Mouse (Mus musculus): Measurements from ENCODE around the gene P2ry6.

Gene P2ry6

DNA sequence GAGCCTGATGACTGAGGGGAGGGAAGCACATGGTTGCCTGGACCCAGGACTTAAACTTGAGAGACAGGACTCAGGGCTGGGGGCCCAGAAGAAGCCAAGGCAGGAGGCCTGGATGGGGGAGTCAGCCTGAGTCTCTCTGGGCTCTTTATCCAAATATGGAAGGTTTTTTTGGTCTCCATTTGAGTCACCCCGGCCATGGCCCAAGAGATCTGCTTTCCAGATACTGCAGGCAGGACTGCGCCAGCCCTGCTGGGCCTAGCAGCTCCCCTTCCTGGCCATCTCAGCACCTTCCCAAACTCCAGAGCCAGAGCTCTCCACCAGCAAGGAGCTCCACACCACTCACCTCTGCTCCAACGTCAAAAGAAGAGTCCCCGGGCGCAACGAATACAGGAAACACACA is 57.9 kb downstream of the P2ry6 start:
- DNase-seq (ENCODE audit: low spot score): no peak

DNA sequence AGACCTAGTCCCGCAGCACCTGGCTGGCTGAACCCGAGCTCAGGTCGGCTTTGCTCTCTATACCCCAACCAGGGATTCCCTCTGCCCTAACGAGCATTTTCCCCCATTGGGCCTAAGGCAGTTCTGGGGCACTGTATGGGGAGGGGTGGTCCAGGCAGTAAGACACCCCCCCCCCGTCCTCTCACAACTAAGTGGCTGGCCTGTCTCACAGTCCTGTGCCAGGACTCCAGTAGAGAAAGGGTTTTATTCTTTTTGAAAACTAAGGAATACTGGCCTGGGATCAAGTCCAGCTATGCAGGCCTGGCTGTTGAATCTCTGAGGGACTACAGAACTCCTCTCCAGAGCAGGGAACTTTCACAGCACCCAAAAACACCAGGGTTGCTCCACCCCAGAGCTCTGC is 59.2 kb downstream of the P2ry6 start:
- DNase-seq (ENCODE audit: low spot score): no peak

DNA sequence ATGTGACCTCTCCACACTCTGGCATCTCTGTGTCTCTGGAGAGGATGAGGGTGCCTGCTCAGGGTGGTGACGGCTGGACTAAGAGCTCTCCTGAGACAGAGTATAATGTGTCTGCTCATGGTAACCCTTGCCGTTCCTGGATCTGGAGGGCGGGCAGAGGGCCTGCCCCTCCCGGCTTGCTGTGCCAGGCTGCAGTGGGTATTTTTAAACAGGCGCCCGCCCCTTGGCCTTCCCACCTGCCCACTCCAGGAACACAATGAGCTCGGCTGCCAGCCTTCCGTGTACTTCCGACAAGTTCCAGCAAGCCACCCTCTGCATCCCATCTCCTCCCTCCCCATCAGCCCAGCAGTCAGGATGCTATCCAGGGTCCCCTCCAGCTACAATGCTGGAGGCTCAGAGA is 62.7 kb downstream of the P2ry6 start:
- DNase-seq (ENCODE audit: low spot score): no peak

DNA sequence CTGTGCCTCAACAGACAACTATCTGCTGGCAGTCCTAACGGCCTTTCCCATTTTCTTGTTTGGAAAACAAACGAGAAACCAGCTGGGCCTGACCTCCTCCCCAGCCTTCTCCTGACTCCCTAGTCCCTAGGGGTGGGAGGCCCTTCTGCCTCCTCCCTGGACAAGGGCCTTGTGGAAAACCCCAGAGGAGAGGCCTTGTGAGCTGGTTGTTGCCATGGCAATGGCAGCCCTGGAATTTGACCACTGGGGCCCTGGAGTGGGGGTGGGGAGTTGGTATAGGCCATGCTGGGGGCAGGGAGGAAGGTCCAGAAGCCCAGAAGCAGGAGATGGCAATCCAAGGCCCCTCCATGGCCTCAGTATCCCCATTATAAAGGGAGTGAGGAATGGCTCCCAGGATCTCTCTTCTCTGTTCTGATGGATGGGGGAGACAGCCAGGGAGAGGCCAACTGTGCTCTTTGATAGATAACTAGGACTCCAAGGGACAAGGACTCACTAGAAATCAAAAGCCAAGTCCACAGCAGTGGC is 63.1 kb downstream of the P2ry6 start:
- DNase-seq (ENCODE audit: low spot score): no peak

DNA sequence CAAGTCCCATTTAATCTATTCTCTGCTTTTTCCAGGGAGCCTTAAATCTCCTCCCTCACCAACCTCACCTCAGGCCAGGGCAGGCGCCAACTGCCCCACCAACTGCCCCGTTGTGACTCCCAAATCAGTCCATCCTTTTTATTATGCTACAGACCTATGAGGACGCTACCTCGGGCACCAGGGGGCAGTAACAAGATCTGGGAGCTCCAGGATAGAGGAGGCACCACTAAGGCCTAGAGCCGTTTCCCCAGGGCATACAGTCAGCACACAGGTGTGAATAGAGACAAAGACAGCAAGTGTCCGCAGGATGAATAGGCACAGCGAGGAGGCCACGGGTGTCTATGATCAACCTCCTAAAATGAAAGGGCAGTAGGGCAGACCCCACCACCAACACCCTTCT is 65.9 kb downstream of the P2ry6 start:
- no peak for DNase-seq (ENCODE audit: low spot score)

DNA sequence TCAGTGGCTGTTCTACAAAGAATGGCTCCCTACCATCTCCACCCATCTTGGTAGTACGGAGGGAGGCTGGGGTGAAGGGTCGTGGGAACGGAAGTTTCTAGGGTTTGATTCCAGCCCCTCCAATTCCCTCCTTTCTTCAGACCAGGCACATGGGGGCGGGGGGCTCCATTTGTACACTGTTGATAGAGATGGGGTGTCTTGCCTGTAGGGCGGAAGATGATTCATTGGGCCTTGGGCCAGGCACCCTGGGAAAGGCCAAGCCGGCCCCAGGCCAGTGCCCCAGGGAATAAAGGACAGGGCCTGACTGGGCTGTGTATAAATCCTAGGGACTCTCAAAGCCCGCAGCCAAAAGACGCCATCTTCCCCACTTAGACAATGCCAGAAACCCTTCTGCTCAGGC is 66.4 kb downstream of the P2ry6 start:
- DNase-seq (ENCODE audit: low spot score): no peak

DNA sequence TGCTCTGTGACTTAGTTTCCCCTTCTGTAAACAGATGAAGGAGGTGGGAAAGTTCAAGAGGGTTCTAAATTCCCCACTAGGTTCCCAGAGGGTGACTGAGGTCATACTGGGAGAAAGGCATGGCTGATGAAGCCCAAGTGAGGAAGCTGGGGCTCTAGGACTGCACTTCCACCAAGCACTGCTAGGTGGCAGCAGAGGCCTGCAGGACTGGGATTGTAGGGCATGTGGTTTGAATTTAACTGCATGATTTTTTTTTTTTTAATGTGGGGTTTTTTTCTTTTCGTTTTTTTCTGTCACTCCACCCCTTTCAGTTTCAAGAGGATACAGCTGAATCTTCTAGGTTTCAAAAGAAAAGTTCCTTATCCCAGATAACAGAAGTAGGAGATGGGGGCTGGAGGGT is 67.2 kb downstream of the P2ry6 start:
- peak; percentile 57 for DNase-seq (ENCODE audit: low spot score)

DNA sequence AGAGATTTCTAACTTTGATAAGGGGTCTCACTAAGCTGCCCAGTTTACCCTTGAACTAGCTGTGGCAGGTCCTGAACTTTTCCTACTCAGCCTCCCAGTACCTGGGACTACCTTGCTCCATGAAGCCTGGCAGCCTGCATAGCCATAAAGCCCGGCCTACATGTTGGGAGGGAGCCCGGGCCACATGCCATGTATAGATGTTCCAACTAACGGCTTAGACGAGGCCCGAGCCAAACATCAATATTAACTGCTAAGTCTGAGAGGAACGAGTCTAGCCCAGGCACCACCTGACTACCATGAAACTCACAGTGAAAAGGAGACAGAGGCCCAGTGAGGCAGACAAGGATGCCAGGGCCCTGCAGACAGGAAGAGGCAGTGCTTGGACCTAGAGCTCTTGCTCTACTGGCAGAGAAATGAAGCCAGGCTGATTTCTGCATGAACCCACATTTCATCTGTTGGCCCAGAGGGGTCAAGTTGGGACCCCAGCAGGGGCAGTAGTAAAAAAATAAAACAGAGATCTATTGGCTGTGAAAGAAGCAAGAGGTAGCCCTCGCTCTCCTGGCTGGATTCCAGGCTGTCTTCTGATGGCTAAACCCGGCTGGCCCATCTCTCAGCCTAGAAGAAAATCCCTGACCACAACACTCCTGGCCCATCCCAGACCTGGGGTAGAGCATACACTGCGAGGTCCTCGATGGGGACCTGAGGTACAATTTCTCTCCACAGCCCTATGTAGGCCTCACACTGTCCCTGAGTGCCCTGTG is 68.2 kb downstream of the P2ry6 start:
- DNase-seq (ENCODE audit: low spot score): no peak

DNA sequence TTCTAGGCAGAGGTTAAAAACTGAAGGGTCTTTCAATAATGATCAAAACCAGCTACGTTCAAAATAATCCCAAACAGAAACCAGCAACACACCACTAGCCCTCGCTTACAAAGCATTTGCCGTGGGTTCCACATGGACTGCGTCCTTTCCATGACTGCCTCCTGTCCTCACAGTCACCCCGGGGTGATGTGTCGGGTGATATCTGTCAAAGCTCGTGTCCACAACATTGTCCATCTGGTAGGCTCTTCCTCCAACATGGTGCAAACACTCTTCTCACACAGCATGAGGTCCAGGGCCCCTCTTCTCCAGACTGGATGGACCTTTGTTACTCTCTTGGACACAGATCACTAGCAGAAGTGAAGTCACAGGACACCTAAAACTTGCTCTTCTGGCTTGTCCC is 69.4 kb downstream of the P2ry6 start:
- DNase-seq (ENCODE audit: low spot score): no peak

DNA sequence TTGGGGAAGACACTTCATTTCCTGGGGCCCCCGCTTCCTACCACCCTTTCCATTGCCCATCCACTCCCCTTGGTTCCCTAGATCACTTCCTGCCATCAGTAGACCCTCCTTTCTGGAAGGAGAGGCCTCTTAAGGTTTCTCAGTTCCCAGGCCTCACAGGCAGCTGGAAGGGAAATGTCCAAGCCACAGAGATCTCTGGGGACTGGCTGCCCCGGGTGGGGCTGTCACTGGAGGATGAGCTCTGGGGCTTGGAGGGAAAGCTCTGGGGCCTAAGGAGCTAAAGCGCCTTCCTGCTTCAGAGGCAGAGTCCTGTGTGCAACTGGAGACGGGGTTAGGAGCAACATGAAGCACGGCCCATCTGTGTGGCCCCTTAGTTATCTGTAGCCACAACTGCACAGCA is 69.8 kb downstream of the P2ry6 start:
- no peak for DNase-seq (ENCODE audit: low spot score)

DNA sequence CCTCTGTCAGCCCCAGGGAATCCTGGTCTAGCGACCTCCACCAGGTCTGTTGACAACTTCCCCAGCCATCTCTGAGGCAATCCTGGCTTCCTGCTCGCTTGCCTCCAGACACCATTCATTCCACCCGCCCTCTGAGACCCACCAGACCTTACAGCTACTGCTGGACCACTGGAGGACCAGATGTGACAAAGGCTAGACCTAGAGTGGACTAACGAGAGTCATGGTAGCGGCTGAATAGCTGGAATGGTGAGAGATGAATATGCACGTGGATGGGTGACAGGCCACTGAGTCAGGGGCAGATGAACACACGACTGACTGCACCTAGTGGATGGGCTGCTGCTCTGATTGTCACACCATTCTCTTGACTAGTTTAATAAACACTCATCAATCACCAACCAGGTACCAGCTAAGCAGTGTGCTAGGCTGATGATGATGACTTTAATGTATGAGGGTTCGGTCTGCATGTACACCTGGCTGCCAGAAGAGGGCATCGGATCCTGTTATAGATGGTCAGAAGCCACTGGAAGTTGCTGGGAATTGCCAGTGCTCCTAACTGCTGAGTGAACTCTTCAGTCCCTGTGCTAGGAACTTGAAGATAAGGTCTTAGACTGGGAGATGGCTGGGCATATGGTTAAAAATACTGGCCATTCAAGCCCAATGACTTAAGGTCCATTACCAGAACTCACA is 71.9 kb downstream of the P2ry6 start:
- no peak for DNase-seq (ENCODE audit: low spot score)

DNA sequence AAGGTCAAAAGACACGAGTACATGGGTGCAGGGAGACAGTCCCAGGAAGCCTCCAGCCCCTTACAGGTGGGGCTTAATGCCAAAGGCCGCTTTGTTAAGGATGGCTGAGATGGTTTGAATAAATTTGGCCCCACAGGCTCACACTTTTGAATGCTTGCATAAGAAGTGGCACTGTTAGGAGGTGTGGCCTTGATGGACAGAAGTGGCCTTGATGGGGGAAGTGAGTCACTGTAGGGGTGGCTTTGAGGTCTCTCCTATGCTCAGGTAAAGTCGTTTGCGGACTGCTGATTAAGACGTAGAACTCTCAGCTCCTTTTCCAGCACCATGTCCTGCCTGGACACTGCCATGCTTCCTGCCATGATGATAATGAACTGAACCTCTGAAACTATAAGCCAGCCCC is 76.6 kb downstream of the P2ry6 start:
- DNase-seq (ENCODE audit: low spot score): no peak

DNA sequence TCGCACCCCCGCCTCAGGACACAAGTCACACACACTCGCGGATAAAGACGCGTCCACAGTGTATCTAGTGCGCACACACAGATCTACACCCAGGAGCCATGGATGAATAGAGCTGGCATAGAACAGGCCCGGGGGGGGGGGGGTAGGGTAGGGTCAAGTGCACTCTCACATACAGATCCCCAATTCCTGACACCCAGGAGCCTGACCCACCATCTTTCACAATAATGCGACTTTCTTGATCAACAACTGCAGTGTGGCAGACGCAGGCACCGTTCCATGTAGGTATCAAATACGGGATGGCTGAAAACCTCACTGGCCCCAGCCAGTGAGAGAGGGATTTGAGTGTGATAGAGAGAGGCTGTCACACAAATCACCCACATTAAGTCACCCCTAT is 79.6 kb downstream of the P2ry6 start:
- no peak for DNase-seq (ENCODE audit: low spot score)

DNA sequence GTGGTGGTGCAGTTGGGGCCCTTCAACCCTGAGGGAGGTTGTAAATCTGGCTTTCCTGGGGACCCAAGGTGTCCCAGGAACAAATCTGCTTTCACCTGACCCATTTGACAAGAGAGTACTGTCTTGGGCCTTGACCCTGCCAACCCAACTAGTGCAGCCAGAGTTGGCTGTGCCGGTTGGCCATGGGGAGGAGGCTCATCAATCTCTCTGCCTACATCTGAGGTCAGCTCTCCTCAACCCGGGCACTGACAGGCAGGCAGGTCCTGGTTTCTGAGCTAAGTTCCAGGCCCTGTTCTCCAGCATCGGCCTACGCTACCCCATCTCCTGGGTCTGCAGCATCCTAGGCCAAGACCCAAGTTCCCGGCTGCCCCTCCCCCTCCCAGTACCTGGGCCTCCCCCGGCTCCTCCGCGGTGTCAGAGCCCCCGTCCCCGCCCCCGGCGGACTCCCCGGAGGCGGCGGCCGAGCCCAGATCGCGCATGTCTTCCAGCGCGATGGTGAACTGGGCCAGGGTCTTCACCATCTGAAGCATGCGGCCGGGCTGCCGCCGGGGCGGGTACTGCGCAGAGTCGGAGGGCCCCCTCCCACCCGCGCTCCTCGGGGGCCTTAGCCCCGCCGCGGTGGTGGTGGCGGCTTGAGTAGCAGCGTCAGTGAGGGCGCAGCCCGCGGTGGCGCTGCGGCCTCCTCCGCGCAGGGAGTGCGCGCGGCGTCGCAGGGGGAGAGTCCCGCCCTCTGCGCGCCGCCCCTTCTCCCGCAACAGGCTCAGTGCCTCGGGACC is 80.2 kb downstream of the P2ry6 start:
- DNase-seq (ENCODE audit: low spot score): peak; percentile 48

DNA sequence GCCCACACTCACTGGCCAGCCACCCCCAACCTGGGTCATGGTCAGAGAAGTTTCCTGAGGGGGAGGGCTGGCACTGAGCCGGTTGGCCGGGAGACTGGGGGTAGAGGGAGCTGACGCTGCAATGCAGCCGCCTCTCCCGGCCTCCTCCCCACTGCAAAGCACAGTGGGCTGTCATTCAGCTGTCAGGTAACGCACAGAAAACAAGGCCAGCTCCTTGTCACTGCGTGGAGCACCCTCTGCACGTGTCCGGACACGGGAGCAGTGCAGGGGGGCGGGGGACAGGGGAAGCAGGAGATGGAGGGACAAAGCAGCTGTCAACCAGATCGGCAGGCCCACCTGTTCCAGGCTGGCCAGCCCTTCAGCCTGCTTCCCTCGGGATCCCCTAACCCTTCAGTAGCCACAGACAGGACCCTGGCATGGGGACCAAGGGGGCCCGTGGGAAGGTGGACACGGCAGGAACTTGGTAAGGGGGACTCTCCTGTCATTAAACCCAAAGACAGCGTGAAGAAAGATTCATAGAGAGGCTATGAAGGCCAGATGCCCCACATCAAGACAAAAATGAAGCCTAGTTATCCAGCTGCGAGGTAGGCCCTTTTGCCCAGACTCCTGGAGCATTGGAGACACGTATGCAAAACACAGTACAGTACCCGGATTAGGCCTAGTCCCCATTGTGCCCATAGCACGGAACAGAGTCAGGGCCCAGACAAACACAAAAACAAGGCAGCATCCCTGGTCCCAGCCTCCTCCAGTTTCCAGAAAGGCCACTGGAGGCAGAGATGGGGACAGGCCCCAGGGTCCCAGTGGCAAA is 81.0 kb downstream of the P2ry6 start:
- DNase-seq (ENCODE audit: low spot score): no peak

Data from testis, postnatal 14 days (tissue).